Mouse (Mus musculus) hindbrain, embryonic 14.5 days (tissue): ENCODE results near the gene Ntm. TPM values are rescaled to one million over a fixed set of nuclear protein-coding genes. Genes with fewer than 3 reads are reported as not detected.

ENCODE experiments used
- ATAC-seq: fragments of 200-750 bp; cut with Nextera tagmentation; 2 replicates; pipeline ENCODE4 v1.8.0; 2017; ENCODE audit warnings: moderate number of reproducible peaks, mild to moderate bottlenecking, moderate TSS enrichment, moderate library complexity; ENCODE audit not compliant: low FRiP score
- DNase-seq: peaks from one replicate; pipeline ENCODE4 v3.0.0-alpha.2; 2015; ENCODE audit warnings: low spot score
- H3K27ac ChIP-seq: fragments of 300-500 bp; sonication (generic); 2 replicates; pipeline ENCODE4 v1.5.1; 2014; ENCODE audit warnings: mild to moderate bottlenecking, moderate library complexity
- H3K27me3 ChIP-seq: fragments of 300-500 bp; sonication (generic); 2 replicates; pipeline ENCODE4 v1.6.1; 2014; ENCODE audit warnings: mild to moderate bottlenecking, low read length, mixed read lengths; ENCODE audit not compliant: control insufficient read depth, insufficient read depth
- H3K36me3 ChIP-seq: fragments of 300-500 bp; sonication (generic); replicated peaks from 2 replicates; pipeline ENCODE4 v1.6.1; 2014; ENCODE audit not compliant: control insufficient read depth, insufficient read depth
- H3K4me1 ChIP-seq: fragments of 300-500 bp; sonication (generic); replicated peaks from 2 replicates; pipeline ENCODE4 v1.6.1; 2014; ENCODE audit warnings: antibody characterized with exemption, low read length, mixed read lengths; ENCODE audit not compliant: control insufficient read depth, insufficient read depth
- H3K4me2 ChIP-seq: fragments of 300-500 bp; sonication (generic); replicated peaks from 2 replicates; pipeline ENCODE4 v1.6.1; 2014; ENCODE audit warnings: mild to moderate bottlenecking, moderate library complexity
- H3K4me3 ChIP-seq: fragments of 300-500 bp; sonication (generic); replicated peaks from 2 replicates; pipeline ENCODE4 v1.5.1; 2014; ENCODE audit warnings: mild to moderate bottlenecking, low read length
- H3K9ac ChIP-seq: fragments of 300-500 bp; sonication (generic); 2 replicates; pipeline ENCODE4 v1.6.1; 2014
- H3K9me3 ChIP-seq: fragments of 300-500 bp; sonication (generic); 2 replicates; pipeline ENCODE4 v1.6.1; 2016; ENCODE audit warnings: low read length; ENCODE audit not compliant: control insufficient read depth
- WGBS: fragments of 180-500 bp; shearing (Covaris S2); extraction: QIAGEN DNeasy Blood & Tissue Kit; methylation state at CpG from one replicate; pipeline ENCODE4 v1.1.7; 2014; 5-methylcytosine and 5-hydroxymethylcytosine counted together
- polyA plus RNA-seq: library from polyadenylated mRNA; unstranded; fragments of >200 nt; fragmentation: Nextera tagmentation; extraction: Ambion mirVana; gene quantifications from 2 replicates; pipeline ENCODE4 v1.2.1, GENCODE M21; 2014

The Ntm gene
- polyA plus RNA-seq, 1 experiment from 2014 or later: 196 TPM

DNA sequence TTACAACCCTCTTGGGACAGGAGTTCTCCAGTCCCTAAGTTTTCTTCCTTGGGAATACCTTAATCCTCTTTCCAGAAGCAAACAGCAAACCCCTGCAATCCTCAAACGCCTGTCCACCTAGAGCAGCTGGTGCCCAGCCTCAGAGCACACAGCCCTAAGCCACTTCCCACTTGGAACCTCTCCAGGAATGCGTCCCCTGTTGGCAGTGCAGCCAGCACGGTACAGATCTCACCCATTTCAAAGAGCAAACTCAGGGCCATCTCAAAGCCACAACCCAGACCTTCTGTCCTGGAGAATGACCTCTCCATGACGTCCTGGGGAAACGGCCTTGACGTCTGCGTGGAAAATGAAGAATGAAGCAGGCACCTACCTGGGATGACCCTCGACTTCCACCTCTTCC is 289.0 kb downstream of the Ntm start:
- Histone ChIP-seq H3K27ac (no peak overlapping the region), H3K27me3 (no peaks in the 10 kb centered on the region), H3K9me3 (no peaks in the 10 kb centered on the region), H3K36me3 (no peaks in the 10 kb centered on the region), H3K4me2 (no peak overlapping the region), H3K9ac (no peak overlapping the region), H3K4me1 (0 out of 2 replicates have a peak, but pooled peaks cover 11% of the 10 kb centered on the region), H3K4me3 (no peak overlapping the region)
- DNase-seq: no peak
- ATAC-seq: no peak
- 56% methylated on average over 8 of the region's 8 CpGs for WGBS

- Histone ChIP-seq H3K36me3 (no peaks in the 10 kb centered on the region), H3K27ac (no peak overlapping the region), H3K4me1 (0 out of 2 replicates have a peak, but pooled peaks cover 11% of the 10 kb centered on the region), H3K4me3 (no peak overlapping the region), H3K4me2 (no peak overlapping the region), H3K9me3 (no peaks in the 10 kb centered on the region), H3K27me3 (no peaks in the 10 kb centered on the region), H3K9ac (no peak overlapping the region)
- no peak for DNase-seq
- no peak for ATAC-seq
- 87% methylated on average over 6 of the region's 6 CpGs for WGBS
Measured at GRCm38 (mm10) chr9:29671861-29672260, 291.1 kb downstream of the Ntm start.

DNA sequence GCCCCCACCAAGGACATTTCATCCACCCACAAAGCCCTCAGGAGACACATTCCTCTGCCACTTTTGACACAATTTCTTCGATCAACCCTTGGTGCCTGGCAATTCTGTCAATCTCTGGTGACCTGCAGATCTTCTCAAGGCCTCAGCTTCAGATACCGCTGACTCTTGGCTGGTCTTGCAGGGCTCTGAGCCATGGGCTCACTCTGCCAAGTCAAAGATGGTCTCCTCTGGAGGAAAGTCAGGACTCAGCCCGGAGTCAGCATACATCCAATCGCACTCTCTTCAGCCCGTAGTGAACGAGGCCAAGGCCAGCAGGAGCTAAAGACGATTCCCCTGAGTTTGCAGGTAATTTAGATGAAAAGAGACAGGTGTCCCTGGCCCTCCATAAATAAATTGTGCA is 299.7 kb downstream of the Ntm start:
- Histone ChIP-seq H3K27me3 (no peaks in the 10 kb centered on the region), H3K27ac (no peak overlapping the region), H3K36me3 (no peaks in the 10 kb centered on the region), H3K4me3 (no peak overlapping the region), H3K4me1 (peaks cover 19% of the 10 kb centered on the region; the same call in 1 of the 2 replicates), H3K9me3 (no peaks in the 10 kb centered on the region), H3K9ac (no peak overlapping the region), H3K4me2 (no peak overlapping the region)
- ATAC-seq (no peak), DNase-seq (no peak)
- 65% methylated on average over 7 of the region's 7 CpGs for WGBS

DNA sequence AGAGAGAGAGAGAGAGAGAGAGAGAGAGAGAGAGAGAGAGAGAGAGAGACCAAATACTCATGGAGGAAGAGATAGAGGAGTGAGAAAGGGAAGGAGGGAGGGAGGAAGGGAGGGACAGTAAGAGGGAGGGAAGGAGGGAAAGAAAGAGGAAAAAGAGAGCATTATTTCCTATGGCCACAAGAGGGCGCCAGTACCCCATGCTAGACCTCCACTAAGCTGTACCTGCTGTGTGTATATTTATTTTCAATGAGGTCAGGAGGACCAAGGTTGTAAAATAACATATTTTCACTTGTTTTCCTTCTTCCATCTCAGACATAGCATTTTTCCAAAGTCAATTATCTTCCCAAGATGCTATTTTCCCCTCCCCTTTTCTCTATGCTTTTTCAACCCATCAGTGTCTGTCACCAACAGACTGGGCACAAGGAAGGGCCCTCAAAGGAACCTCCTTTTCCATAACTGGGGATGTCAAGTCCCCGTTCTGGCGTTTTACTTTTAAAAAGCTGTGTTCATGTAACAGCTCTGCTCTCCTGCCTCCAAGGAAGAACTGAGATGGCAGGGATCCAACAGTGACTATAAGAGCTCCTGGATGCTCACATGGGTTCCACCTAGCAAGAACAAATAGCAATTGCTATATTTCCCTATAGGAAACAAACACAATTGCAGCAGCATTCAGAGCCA is 301.3 kb downstream of the Ntm start:
- no peaks in the 10 kb centered on the region for H3K9me3 ChIP-seq
- H3K4me1 ChIP-seq: peaks cover 17% of the 10 kb centered on the region; the same call in 1 of the 2 replicates
- DNase-seq (peak; percentile 85), ATAC-seq (peak; percentile 69)
- peak overlapping the region; percentile 53; the same call in 1 of the 2 replicates for H3K27ac ChIP-seq
- no peak overlapping the region for H3K4me2 ChIP-seq
- H3K27me3 ChIP-seq: no peaks in the 10 kb centered on the region
- no peak overlapping the region for H3K9ac ChIP-seq
- H3K36me3 ChIP-seq: no peaks in the 10 kb centered on the region
- WGBS: 16% methylated on average over 3 of the region's 3 CpGs
- no peak overlapping the region for H3K4me3 ChIP-seq

- DNase-seq: no peak
- Histone ChIP-seq H3K4me1 (peaks cover 14% of the 10 kb centered on the region; the same call in 1 of the 2 replicates), H3K27ac (no peak overlapping the region), H3K9me3 (no peaks in the 10 kb centered on the region), H3K27me3 (no peaks in the 10 kb centered on the region), H3K4me2 (no peak overlapping the region), H3K36me3 (no peaks in the 10 kb centered on the region), H3K9ac (no peak overlapping the region), H3K4me3 (no peak overlapping the region)
- WGBS: 55% methylated on average over 3 of the region's 3 CpGs
- ATAC-seq: no peak
Measured at GRCm38 (mm10) chr9:29660059-29660613, 302.8 kb downstream of the Ntm start.

GRCm38 (mm10) chr9:29657761-29658465 is 305.0 kb downstream of the Ntm start:
- Histone ChIP-seq H3K9ac (no peak overlapping the region), H3K27me3 (no peaks in the 10 kb centered on the region)

GRCm38 (mm10) chr9:29654885-29655284 is 308.1 kb downstream of the Ntm start:
- H3K36me3 ChIP-seq: no peaks in the 10 kb centered on the region
- no peak for ATAC-seq

More at GRCm38 (mm10) chr9:29657761-29658465, 305.0 kb downstream of the Ntm start:
- H3K9me3 ChIP-seq: no peaks in the 10 kb centered on the region
- WGBS: 30% methylated on average over 7 of the region's 7 CpGs
- H3K4me2 ChIP-seq: no peak overlapping the region
- 0 out of 2 replicates have a peak, but pooled peaks cover 6% of the 10 kb centered on the region for H3K4me1 ChIP-seq
- no peak overlapping the region for H3K4me3 ChIP-seq
- no peak overlapping the region for H3K27ac ChIP-seq
- ATAC-seq: no peak
- no peak for DNase-seq
- no peaks in the 10 kb centered on the region for H3K36me3 ChIP-seq

DNA sequence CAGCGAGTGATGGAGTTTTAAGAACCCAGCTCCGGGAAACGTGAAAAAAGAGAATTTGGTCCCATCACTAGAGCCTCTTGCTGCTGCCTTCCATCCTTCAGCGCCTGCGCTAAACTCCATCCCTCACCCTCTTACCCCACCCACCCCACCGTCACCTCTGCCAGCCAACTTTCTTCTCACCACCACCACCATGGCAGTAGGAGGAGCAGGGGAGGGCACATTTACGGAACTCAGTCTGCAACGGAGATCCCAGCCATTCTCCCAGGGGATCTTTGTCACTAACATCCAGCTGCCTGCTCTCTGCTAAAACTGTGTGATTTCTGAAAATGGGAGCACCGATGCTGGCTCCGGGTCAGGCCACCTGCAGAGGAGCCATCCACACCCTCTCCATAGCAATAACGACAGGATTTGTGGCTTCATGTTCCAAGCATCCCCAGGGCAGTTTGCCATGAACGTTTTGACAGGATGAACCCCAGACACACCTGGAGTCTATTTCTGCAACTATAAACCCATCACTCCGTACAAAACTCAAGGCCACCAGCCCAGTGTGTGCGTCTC is 309.2 kb downstream of the Ntm start:
- no peak overlapping the region for H3K4me3 ChIP-seq
- DNase-seq: no peak
- no peak for ATAC-seq
- no peaks in the 10 kb centered on the region for H3K9me3 ChIP-seq
- H3K9ac ChIP-seq: no peak overlapping the region
- H3K4me1 ChIP-seq: 0 out of 2 replicates have a peak, but pooled peaks cover 5% of the 10 kb centered on the region
- no peaks in the 10 kb centered on the region for H3K27me3 ChIP-seq
- no peaks in the 10 kb centered on the region for H3K36me3 ChIP-seq
- no peak overlapping the region for H3K4me2 ChIP-seq
- H3K27ac ChIP-seq: no peak overlapping the region
- 65% methylated on average over 14 of the region's 14 CpGs for WGBS

More at GRCm38 (mm10) chr9:29654885-29655284, 308.1 kb downstream of the Ntm start:
- Histone ChIP-seq H3K4me3 (no peak overlapping the region), H3K9ac (no peak overlapping the region), H3K9me3 (no peaks in the 10 kb centered on the region), H3K27ac (no peak overlapping the region), H3K4me2 (no peak overlapping the region), H3K27me3 (no peaks in the 10 kb centered on the region), H3K4me1 (no peaks in the 10 kb centered on the region)
- WGBS: 15% methylated on average over 6 of the region's 6 CpGs
- peak; percentile 70 for DNase-seq

DNA sequence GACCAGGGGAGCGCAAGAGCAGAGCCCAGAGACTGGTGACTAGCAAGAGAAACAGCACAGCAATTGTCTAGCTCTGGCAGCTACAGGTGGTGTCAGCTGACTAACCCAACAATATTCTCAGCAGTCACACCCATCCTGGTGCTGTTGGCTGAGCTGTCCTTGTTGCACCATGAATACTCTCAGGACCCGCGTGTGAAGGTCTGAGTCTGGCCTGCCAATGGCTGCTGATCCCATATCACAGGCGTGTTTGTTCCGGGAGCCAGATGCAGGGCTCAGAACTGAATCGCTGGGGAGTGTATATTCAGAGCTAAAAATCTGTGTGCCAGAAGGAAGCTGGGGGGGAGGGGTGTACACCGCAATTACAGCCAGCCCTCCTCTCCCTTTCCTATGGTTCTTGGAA is 310.1 kb downstream of the Ntm start:
- H3K4me3 ChIP-seq: no peak overlapping the region
- H3K27me3 ChIP-seq: no peaks in the 10 kb centered on the region
- 0 out of 2 replicates have a peak, but pooled peaks cover 5% of the 10 kb centered on the region for H3K4me1 ChIP-seq
- H3K9ac ChIP-seq: no peak overlapping the region
- H3K9me3 ChIP-seq: no peaks in the 10 kb centered on the region
- no peaks in the 10 kb centered on the region for H3K36me3 ChIP-seq
- H3K27ac ChIP-seq: no peak overlapping the region
- 84% methylated on average over 7 of the region's 7 CpGs for WGBS
- no peak overlapping the region for H3K4me2 ChIP-seq
- ATAC-seq (no peak), DNase-seq (no peak)
